Mouse (Mus musculus): ENCODE measurements around the gene Iglon5.
A peak's percentile ranks its signal among the peaks of the same experiment; 100 is the strongest.

- TF ChIP-seq CTCF (IDR thresholded peaks at IDR 0.05; ENCODE audit: extremely low read depth, insufficient read depth, insufficient read length, insufficient replicate concordance) (peak; percentile 32; the same call in 1 of the 2 replicates), POLR2A (IDR thresholded peaks at IDR 0.05; ENCODE audit: low read depth, low read length) (no peak)
Observed at GRCm38 (mm10) chr7:43495343-43496021, 5.6 kb upstream of the Iglon5 start.

Data from spleen, adult 2 months (tissue).